Mouse (Mus musculus) cerebellum, postnatal 4 days (tissue): ENCODE data around the gene Ccr3.
A peak's percentile ranks its signal among the peaks of the same experiment; 100 is the strongest.
"Not testable (repeated sequence)": the region's sequence is repeated elsewhere in the genome, so short reads cannot be mapped to it uniquely, and the experiment has no call there.

ENCODE experiments used
- DNase-seq, 2 experiments: peaks; one replicate each; pipeline ENCODE4 v3.0.0; 2022; ENCODE audit warnings: low spot score in 2 of 2, mixed read lengths in 1 of 2

The Ccr3 gene

GRCm38 (mm10) chr9:124021672-124022071, at the start of gene Ccr3:
Gene Ccr3 (plus strand): TSS chr9:124021972.
- DNase-seq: no peak

GRCm38 (mm10) chr9:123975630-123976029, 46.1 kb upstream of the Ccr3 start:
- DNase-seq: no peak

GRCm38 (mm10) chr9:123976876-123977663, 44.7 kb upstream of the Ccr3 start:
- DNase-seq: no peak

- DNase-seq: no peak
Observed at GRCm38 (mm10) chr9:123978308-123978707, 43.5 kb upstream of the Ccr3 start, which contains the start of gene Ccr1l1. Gene Ccr1l1 (minus strand): TSS chr9:123978408.

- not testable (repeated sequence) for DNase-seq
Observed at GRCm38 (mm10) chr9:123980858-123981475, 40.8 kb upstream of the Ccr3 start.

GRCm38 (mm10) chr9:123981909-123982308, 39.9 kb upstream of the Ccr3 start:
- DNase-seq: no peak

GRCm38 (mm10) chr9:123982720-123983119, 39.1 kb upstream of the Ccr3 start:
- DNase-seq: no peak

- no peak for DNase-seq
Observed at GRCm38 (mm10) chr9:123984943-123985342, 36.8 kb upstream of the Ccr3 start.

- no peak for DNase-seq
Observed at GRCm38 (mm10) chr9:123986217-123986616, 35.6 kb upstream of the Ccr3 start.

GRCm38 (mm10) chr9:123989671-123990070, 32.1 kb upstream of the Ccr3 start:
- DNase-seq: no peak

- no peak for DNase-seq
Observed at GRCm38 (mm10) chr9:123991312-123991906, 30.4 kb upstream of the Ccr3 start.

GRCm38 (mm10) chr9:123997719-123998118, 24.1 kb upstream of the Ccr3 start:
- no peak for DNase-seq

GRCm38 (mm10) chr9:123999784-124000183, 22.0 kb upstream of the Ccr3 start:
- DNase-seq: no peak

- no peak for DNase-seq
Observed at GRCm38 (mm10) chr9:124012691-124013090, 9.1 kb upstream of the Ccr3 start.

GRCm38 (mm10) chr9:124013270-124013669, 8.5 kb upstream of the Ccr3 start:
- no peak for DNase-seq

GRCm38 (mm10) chr9:124014985-124015652, 6.7 kb upstream of the Ccr3 start:
- DNase-seq: no peak

- no peak for DNase-seq
Observed at GRCm38 (mm10) chr9:124016048-124016447, 5.7 kb upstream of the Ccr3 start.

- no peak for DNase-seq
Observed at GRCm38 (mm10) chr9:124019887-124020286, 1.9 kb upstream of the Ccr3 start.

- DNase-seq: peak in 1 of 2 experiments; percentile 7
Observed at GRCm38 (mm10) chr9:124033345-124033744, 11.6 kb downstream of the Ccr3 start.

GRCm38 (mm10) chr9:124037707-124038106, 15.9 kb downstream of the Ccr3 start:
- DNase-seq: peak in 1 of 2 experiments; percentile 29

- no peak for DNase-seq
Observed at GRCm38 (mm10) chr9:124038158-124038582, 16.4 kb downstream of the Ccr3 start.

- no peak for DNase-seq
Observed at GRCm38 (mm10) chr9:124038949-124039348, 17.2 kb downstream of the Ccr3 start.
